Mouse (Mus musculus) T-helper 2 cell (primary cell): ENCODE measurements around the gene Antxrl.

ENCODE experiments used
- in situ Hi-C: fragments of 300-600 bp; cut with MboI, MseI; formaldehyde crosslinking; loops from one replicate; pipeline ENCODE4 v1.15.1; 2025; ENCODE audit warnings: high pct_unique_total_duplicates

Gene Antxrl

GRCm38 (mm10) chr14:34052516-34052915 is at the start of gene Antxrl:
Antxrl (plus strand) TSS chr14:34052707.
- in situ Hi-C loops: no loop called here

GRCm38 (mm10) chr14:34015063-34015462 is 37.4 kb upstream of the Antxrl start, which contains the start of gene Gm30083:
Gm30083 (minus strand) TSS chr14:34015182.
- in situ Hi-C loops: no loop called here

GRCm38 (mm10) chr14:34016381-34016780 is 36.1 kb upstream of the Antxrl start, which contains the start of gene Gm5460:
Gm5460 (plus strand) TSS chr14:34016758.
- in situ Hi-C loops: no loop called here

GRCm38 (mm10) chr14:34016938-34017337 is 35.6 kb upstream of the Antxrl start:
- in situ Hi-C loops: no loop called here

- in situ Hi-C loops: no loop called here
Observed at GRCm38 (mm10) chr14:34026710-34027109, 25.8 kb upstream of the Antxrl start.

GRCm38 (mm10) chr14:34033841-34034610 is 18.5 kb upstream of the Antxrl start:
- in situ Hi-C loops: no loop called here

GRCm38 (mm10) chr14:34041241-34041640 is 11.3 kb upstream of the Antxrl start:
- in situ Hi-C loops: no loop called here

GRCm38 (mm10) chr14:34043341-34043740 is 9.2 kb upstream of the Antxrl start:
- in situ Hi-C loops: no loop called here

GRCm38 (mm10) chr14:34050101-34050779 is 2.3 kb upstream of the Antxrl start:
- in situ Hi-C loops: no loop called here

GRCm38 (mm10) chr14:34071665-34072064 is 19.2 kb downstream of the Antxrl start:
- in situ Hi-C loops: no loop called here

GRCm38 (mm10) chr14:34075346-34075745 is 22.8 kb downstream of the Antxrl start:
- in situ Hi-C loops: no loop called here

- in situ Hi-C loops: no loop called here
Observed at GRCm38 (mm10) chr14:34077222-34077621, 24.7 kb downstream of the Antxrl start.

- in situ Hi-C loops: no loop called here
Observed at GRCm38 (mm10) chr14:34078293-34078692, 25.8 kb downstream of the Antxrl start.

GRCm38 (mm10) chr14:34080321-34080997 is 28.0 kb downstream of the Antxrl start:
- in situ Hi-C loops: loop anchor here (5.0 kb wide), 2 partner anchors 322 to 492 kb away; no protein-coding TSS in a partner anchor

- in situ Hi-C loops: no loop called here
Observed at GRCm38 (mm10) chr14:34085731-34086130, 33.2 kb downstream of the Antxrl start, which contains the start of gene Anxa8. Anxa8 (plus strand) TSS chr14:34085981.

GRCm38 (mm10) chr14:34086806-34087205 is 34.3 kb downstream of the Antxrl start:
- in situ Hi-C loops: no loop called here

GRCm38 (mm10) chr14:34087856-34088398 is 35.4 kb downstream of the Antxrl start:
- in situ Hi-C loops: no loop called here

- in situ Hi-C loops: no loop called here
Observed at GRCm38 (mm10) chr14:34089796-34090195, 37.3 kb downstream of the Antxrl start.

- in situ Hi-C loops: no loop called here
Observed at GRCm38 (mm10) chr14:34091475-34091874, 39.0 kb downstream of the Antxrl start.

GRCm38 (mm10) chr14:34092856-34093255 is 40.3 kb downstream of the Antxrl start:
- in situ Hi-C loops: no loop called here

- in situ Hi-C loops: no loop called here
Observed at GRCm38 (mm10) chr14:34096161-34096560, 43.7 kb downstream of the Antxrl start.

GRCm38 (mm10) chr14:34102601-34103000 is 50.1 kb downstream of the Antxrl start, which contains the start of gene A630023A22Rik:
A630023A22Rik (minus strand) TSS chr14:34102754.
- in situ Hi-C loops: no loop called here
